Mouse (Mus musculus) right cerebral cortex, postnatal 14 days (tissue): ENCODE data around the gene 1700057G04Rik.

Experiments used
- DNase-seq: peaks from one replicate; pipeline ENCODE4 v3.0.0; 2022

The 1700057G04Rik gene

GRCm38 (mm10) chr9:92387404-92387803 is 78.2 kb downstream of the 1700057G04Rik start:
- no peak for DNase-seq

GRCm38 (mm10) chr9:92402628-92403027 is 93.5 kb downstream of the 1700057G04Rik start:
- no peak for DNase-seq
